Mouse (Mus musculus): Measurements from ENCODE around the gene Eef1akmt4.
A peak's percentile ranks its signal among the peaks of the same experiment; 100 is the strongest.

Eef1akmt4 gene

DNA sequence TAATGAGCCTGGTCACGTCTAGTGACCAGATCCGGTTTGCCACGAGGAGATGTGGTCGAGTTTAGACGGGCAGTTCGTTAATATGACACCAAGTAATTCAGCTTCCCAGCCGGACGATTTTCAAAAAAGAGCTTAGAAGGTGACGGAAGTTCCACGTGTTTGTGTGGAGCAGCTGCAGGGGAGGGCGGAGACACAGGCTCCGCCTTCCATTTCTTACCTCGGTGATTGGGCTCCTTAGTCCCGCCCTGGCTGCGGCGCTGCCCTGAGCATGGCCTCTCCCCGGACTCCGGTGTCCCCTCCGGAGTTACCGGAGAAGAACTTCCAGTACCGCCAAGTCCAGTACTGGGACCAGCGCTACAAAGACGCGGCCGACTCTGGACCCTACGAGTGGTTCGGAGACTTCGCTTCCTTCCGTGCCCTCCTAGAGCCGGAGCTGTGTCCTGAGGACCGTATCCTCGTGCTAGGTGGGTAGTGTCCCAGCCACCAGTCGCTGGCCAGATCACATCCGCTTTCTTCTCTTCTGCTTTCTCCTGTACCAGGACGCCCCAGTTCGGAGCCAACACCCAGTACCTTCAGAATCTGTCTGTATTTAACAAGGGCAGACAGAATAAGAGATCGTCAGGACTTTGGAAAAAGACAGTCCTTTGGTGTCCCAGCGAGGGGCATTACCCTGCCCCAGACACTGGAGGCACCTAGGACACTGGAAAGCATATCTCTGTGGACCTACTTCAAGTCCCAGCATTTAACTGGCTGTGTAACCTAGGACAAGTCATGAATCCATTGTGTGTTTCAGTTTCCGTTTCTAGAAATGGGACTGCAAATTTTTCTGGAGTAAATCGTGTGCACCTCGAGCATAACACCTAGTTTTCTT lies at the start of gene Eef1akmt4, which contains the start of the genes Gm49333 and Alg3:
Gene Eef1akmt4, plus strand, starts transcription at position 237 of the 871 bp plus-strand sequence.
Gene Gm49333, plus strand, starts transcription at position 254 of the 871 bp plus-strand sequence.
Gene Alg3, minus strand, starts transcription at position 379 of the 871 bp plus-strand sequence.
- DNase-seq (ENCODE audit: low spot score), result peak; percentile 57

DNA sequence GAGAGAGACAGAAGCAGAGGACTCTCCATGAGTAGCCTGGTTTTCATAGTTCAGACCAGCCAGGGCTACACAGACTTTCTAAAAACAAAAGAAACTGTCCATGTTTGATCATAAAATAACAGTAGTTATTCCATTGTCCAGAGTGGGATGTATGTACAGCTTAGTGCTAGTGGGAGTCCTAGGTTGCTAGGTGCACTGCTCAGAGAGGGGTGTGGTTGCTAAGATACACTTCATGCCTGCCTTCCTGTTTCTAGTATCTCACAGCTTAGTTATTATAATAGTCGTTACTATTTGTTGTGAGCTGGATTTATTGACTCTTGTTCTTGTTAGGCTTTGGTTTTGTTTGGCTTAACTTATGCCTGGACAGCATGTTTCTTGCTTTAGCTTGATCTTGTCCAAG lies 46.3 kb upstream of the Eef1akmt4 start:
- no peak for DNase-seq (ENCODE audit: low spot score)

- no peak for DNase-seq (ENCODE audit: low spot score)
Observed at GRCm38 (mm10) chr16:20589366-20589938, 21.9 kb upstream of the Eef1akmt4 start, which contains the start of gene Vwa5b2. Gene Vwa5b2, plus strand, starts transcription at chr16:20589471.

DNA sequence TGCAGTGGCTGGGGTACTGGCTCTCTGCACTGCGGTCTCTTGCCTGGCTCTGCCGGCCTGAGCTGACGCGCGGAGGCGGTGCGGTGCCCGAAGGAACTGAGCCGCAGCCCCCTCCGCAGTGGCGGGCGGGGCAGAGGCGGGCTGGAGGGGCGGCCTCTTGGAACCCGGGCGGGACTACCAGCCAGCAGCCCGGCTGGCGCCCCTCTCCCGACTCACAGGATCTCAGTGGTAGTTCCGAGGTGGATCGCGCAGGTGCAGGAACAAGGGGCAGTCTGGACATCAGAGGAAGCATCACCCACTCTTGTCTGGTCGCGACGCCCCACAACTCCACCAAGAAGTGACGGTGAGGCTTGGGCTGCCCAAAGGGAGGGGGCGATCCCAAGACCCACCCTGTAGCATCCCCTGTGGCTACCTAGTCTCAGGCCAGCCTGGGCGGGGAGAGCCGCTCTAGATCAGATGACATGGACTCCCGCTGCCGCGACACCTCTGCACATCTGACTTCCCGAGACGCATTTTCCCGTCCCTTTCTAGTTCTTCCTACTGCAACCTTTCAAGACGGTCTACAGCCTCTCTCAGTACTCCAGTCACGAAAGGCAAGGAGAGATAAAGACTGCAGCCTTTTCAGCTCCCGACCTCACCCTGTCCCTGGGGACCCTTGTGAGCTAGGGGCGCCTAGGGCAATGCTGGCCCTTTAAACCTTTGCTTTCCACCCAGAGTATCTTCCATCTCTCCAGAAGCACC lies 21.3 kb upstream of the Eef1akmt4 start:
- no peak for DNase-seq (ENCODE audit: low spot score)

DNA sequence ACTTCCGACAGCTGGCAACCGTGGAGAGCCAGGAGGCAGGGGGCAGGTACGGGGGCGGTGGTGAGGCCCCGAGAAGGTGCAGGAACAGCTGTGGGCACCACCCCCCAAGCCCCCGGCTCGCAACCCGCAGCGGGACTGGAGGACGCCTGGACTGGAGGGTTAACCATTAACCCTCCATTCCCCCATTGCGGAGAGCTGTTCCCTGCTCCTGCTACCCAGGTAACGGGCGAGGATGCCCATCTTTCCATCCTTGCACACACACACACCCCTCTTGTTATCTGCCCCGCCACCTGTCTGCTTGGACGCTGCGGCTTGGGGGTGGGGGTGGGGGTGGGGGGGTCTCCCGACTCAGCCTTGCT lies 20.7 kb upstream of the Eef1akmt4 start:
- DNase-seq (ENCODE audit: low spot score), result no peak

- no peak for DNase-seq (ENCODE audit: low spot score)
Observed at GRCm38 (mm10) chr16:20591076-20591705, 20.2 kb upstream of the Eef1akmt4 start.

GRCm38 (mm10) chr16:20595060-20595673 lies 16.2 kb upstream of the Eef1akmt4 start:
- DNase-seq (ENCODE audit: low spot score), result no peak

GRCm38 (mm10) chr16:20595737-20596136 lies 15.7 kb upstream of the Eef1akmt4 start:
- DNase-seq (ENCODE audit: low spot score), result no peak

DNA sequence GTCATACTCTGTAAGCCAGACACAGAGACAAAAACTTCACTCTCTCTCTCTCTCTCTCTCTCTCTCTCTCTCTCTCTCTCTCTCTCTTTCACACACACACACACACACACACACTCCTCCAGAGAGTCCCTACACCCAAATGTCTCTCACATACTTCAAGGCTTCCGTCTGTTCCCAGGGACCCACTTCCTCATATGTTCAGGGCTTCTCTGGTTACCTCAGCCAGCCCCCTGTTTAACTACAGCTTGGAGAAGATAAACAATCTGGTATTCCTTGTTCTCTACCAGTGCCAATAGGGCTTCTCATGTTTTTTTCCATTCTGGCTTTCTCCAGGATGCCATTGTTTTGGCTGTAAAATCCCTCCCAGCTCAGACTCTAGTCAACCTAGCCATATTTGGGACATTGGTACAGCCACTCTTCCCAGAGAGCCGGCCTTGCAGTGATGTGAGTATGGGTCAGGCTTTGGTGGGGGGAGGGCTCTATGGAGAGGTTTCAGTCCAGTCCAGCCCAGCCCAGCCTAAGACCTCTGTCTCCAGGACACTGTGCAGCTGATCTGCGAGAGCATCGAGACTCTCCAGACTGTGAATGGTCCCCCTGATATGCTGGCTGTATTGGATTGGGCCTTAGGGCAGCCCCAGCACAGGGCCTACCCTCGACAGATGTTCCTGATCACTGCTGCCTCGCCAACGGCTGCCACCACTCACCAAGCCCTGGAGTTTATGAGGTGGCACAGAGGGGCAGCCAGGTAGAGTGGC lies 14.5 kb upstream of the Eef1akmt4 start:
- no peak for DNase-seq (ENCODE audit: low spot score)

GRCm38 (mm10) chr16:20600511-20600910 lies 10.9 kb upstream of the Eef1akmt4 start:
- no peak for DNase-seq (ENCODE audit: low spot score)

DNA sequence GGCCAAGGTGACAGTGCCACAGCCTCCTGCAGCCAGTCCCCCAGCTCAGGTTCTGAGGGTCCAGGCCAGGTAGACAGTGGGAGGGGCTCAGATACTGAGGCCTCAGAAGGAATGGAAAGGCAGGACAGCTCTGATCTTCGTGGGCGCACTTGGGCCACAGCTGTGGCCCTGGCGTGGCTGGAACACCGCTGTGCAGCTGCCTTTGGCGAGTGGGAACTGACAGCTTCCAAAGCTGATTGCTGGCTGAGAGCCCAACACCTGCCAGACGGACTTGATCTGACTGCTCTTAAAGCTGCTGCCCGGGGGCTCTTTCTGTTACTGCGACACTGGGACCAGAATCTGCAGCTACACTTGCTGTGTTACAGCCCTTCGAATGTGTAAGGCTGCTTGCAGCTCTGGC lies 6.7 kb upstream of the Eef1akmt4 start:
- no peak for DNase-seq (ENCODE audit: low spot score)

- DNase-seq (ENCODE audit: low spot score), result peak; percentile 56
Observed at GRCm38 (mm10) chr16:20610501-20611356, 664 bp upstream of the Eef1akmt4 start.

GRCm38 (mm10) chr16:20619541-20620398 lies 8.4 kb downstream of the Eef1akmt4 start:
- no peak for DNase-seq (ENCODE audit: low spot score)

- no peak for DNase-seq (ENCODE audit: low spot score)
Observed at GRCm38 (mm10) chr16:20620399-20620735, 9.0 kb downstream of the Eef1akmt4 start.

DNA sequence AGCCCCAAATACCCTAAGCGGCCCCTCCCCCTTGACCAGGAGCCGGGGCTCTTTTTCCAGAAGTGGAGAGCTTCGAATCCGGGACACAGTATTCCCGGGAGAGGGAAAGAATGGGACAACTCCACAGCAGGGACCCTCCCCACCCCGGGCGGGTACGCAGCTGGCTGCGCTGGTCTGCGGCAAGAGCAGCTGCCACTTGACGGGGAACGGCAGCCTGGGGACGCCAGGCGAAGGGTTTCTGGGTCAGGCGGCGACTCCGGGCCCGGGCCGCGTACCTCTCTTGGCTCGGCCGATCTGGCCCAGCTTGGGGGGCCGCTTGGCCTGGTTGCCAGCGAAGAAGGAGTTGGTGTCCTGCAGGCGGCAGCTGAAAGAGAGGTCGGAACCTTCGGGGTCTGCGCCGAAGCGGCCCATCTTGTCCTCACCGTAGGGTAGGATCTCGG lies 9.4 kb downstream of the Eef1akmt4 start:
- no peak for DNase-seq (ENCODE audit: low spot score)

DNA sequence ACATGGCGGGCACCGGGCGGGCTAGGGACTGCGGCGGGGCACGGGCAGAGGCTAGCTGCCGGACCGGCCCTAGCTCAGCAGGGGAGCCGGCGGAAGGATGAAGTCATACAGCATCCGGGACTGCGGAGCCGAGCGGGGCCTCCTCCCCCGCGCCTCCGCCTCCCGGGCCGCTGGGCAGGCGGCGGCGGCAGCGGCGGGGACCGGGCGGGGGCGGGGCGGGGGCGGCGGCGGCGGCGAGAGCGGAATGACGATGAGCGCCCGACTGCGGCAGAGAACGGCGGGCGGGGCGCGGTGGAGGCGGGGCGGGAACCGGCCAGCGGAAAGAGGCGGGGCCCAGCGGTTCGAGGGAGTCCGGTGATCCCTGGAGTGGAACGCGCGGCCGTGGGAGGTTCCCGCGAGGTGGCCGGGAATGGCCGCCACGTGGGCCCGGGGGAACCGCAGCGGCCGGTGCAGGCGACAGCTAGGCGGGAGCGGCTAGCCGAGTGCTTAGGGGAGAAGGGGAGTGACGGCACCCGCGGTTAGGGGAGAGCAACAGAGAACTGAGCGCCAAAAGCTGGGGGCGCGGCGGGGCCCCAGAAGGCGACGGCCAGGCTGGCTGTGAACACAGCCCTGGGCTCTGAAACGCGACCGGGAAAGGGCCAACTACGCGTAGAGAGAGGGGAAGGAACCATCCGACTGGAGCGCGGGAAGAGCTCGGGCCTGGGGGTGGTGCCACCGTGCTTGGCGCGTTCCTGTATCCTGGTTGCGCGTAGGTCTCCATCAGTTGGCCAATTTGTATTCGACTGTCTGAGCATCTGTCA lies 10.0 kb downstream of the Eef1akmt4 start, which contains the start of gene Camk2n2:
Gene Camk2n2, minus strand, starts transcription at position 97 of the 800 bp plus-strand sequence.
- DNase-seq (ENCODE audit: low spot score), result peak; percentile 21

DNA sequence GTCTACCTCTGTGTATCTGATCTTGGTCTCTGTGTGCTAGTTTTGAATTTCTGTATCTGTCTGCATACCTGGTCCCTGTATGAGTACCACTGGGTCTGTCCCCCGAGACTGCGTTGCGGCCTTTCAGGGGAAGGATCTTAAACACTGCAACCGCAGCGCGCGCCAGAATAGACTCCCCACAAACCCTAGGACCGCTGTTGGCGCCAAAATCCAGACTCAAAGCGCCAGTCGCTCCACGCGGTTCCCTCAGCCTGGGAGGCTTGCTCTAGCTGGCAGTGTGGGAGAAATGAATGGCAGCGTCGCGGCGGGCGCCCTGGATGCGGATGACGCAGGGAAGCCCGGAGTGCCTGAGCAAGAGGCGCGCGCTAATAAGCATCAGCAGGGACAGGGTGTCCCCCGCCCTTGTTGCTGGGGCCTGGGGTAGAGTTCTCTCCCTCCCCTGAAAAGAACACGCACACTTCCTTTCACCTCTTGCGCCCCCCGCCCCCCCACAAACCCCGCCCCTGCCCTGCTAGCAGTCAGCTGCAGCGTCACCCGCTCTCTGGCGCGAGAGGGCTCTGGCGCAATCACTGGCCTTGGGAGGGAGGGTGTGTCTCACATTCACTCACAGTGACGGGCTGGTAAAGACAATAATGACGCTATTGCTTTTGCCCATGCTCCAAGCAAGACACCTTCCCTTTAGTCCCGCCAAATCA lies 10.7 kb downstream of the Eef1akmt4 start:
- no peak for DNase-seq (ENCODE audit: low spot score)
